Mouse (Mus musculus): ENCODE results near the gene Rab6a. TPM values are rescaled to one million over a fixed set of nuclear protein-coding genes. Genes with fewer than 3 reads are reported as not detected.

Gene Rab6a
- polyA plus RNA-seq, 1 experiment: 70.0 TPM

GRCm38 (mm10) chr7:100684081-100684480, 76.9 kb downstream of the Rab6a start:
- H3K4me3 ChIP-seq (ENCODE audit: insufficient read depth, low read depth, low read length): no peak overlapping the region
- no peaks in the 10 kb centered on the region for H3K4me1 ChIP-seq (ENCODE audit: control insufficient read depth, insufficient read depth, insufficient read length, low read length)
- no peak overlapping the region for H3K27ac ChIP-seq (replicated peaks; ENCODE audit: low read depth, low read length)

- Histone ChIP-seq H3K4me1 (ENCODE audit: control insufficient read depth, insufficient read depth, insufficient read length, low read length) (no peaks in the 10 kb centered on the region), H3K4me3 (ENCODE audit: insufficient read depth, low read depth, low read length) (no peak overlapping the region), H3K27ac (replicated peaks; ENCODE audit: low read depth, low read length) (no peak overlapping the region)
Measured at GRCm38 (mm10) chr7:100684538-100684937, 77.3 kb downstream of the Rab6a start.

GRCm38 (mm10) chr7:100685061-100686030, 78.1 kb downstream of the Rab6a start:
- Histone ChIP-seq H3K27ac (replicated peaks; ENCODE audit: low read depth, low read length) (no peak overlapping the region), H3K4me1 (ENCODE audit: control insufficient read depth, insufficient read depth, insufficient read length, low read length) (no peaks in the 10 kb centered on the region), H3K4me3 (ENCODE audit: insufficient read depth, low read depth, low read length) (no peak overlapping the region)

- H3K27ac ChIP-seq (replicated peaks; ENCODE audit: low read depth, low read length): no peak overlapping the region
- H3K4me3 ChIP-seq (ENCODE audit: insufficient read depth, low read depth, low read length): no peak overlapping the region
- H3K4me1 ChIP-seq (ENCODE audit: control insufficient read depth, insufficient read depth, insufficient read length, low read length): no peaks in the 10 kb centered on the region
Measured at GRCm38 (mm10) chr7:100688471-100688870, 81.3 kb downstream of the Rab6a start.

Other genes starting within 250 kb of the Rab6a start
- gene C2cd3, start 235.2 kb upstream of the Rab6a start, polyA plus RNA-seq (2012; ENCODE audit: insufficient read depth, insufficient read length, missing spikeins): 5.7 and 9.1 TPM in 2 replicates
- 34.9 and 38.1 TPM in 2 replicates for gene Ppme1, start 235.1 kb upstream of the Rab6a start, polyA plus RNA-seq (2012; ENCODE audit: insufficient read depth, insufficient read length, missing spikeins)
- gene Ucp3, start 134.4 kb upstream of the Rab6a start, polyA plus RNA-seq (2012; ENCODE audit: insufficient read depth, insufficient read length, missing spikeins): 61.6 and 107 TPM in 2 replicates
- 54.8 and 55.8 TPM in 2 replicates for gene Ucp2, start 114.1 kb upstream of the Rab6a start, polyA plus RNA-seq (2012; ENCODE audit: insufficient read depth, insufficient read length, missing spikeins)
- 2.6 and 2.7 TPM in 2 replicates for gene Dnajb13, start 92.5 kb upstream of the Rab6a start, polyA plus RNA-seq (2012; ENCODE audit: insufficient read depth, insufficient read length, missing spikeins)
- 6.4 and 11.6 TPM in 2 replicates for gene Coa4, start 70.3 kb upstream of the Rab6a start, polyA plus RNA-seq (2012; ENCODE audit: insufficient read depth, insufficient read length, missing spikeins)
- 125 and 158 TPM in 2 replicates for gene Mrpl48, start 891 bp downstream of the Rab6a start, polyA plus RNA-seq (2012; ENCODE audit: insufficient read depth, insufficient read length, missing spikeins)
- gene Plekhb1, start 55.0 kb downstream of the Rab6a start, polyA plus RNA-seq (2012; ENCODE audit: insufficient read depth, insufficient read length, missing spikeins): 11.1 TPM in 2 replicates
- 11.6 and 27.2 TPM in 2 replicates for gene Fam168a, start 99.2 kb downstream of the Rab6a start, polyA plus RNA-seq (2012; ENCODE audit: insufficient read depth, insufficient read length, missing spikeins)